Mouse (Mus musculus): ENCODE data around the gene Ttc33. TPM values are rescaled to one million over a fixed set of nuclear protein-coding genes. Genes with fewer than 3 reads are reported as not detected.
"Not testable (repeated sequence)": the region's sequence is repeated elsewhere in the genome, so short reads cannot be mapped to it uniquely, and the experiment has no call there.

Ttc33 gene
- total RNA-seq, 1 experiment from 2014 or later = 79.8 TPM

DNA sequence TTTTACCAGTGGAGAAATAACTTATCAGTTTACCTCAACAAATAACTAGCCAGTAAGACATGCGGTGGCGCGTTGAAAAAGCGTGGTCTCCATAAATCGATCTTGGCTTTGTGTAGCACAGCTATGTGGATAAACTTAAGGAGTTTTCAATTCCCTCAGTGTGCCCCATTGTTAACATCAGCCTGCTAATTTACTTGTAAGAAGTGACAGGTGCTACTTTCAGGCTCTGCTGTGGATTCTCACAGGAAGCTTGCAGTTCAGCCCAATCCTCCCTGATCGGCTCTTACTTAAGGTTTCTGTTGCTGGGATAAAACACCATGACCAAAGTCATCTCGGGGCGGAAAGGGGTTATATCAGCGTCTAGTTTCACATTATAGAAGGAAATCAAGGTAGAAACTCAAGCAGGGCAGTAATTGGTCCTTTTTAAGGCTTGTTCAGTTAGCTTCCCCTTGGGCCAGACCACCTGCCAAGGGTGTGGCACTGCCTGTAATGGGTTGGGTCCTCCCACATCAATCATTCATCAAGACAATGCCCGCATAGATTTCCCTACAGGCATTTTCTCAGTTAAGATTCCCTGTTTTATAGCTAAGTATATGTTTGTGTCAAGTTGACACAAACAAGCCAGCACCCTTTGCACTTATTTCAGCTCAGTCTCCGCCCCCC, 526 bp upstream of the Ttc33 start:
- no peak for DNase-seq

DNA sequence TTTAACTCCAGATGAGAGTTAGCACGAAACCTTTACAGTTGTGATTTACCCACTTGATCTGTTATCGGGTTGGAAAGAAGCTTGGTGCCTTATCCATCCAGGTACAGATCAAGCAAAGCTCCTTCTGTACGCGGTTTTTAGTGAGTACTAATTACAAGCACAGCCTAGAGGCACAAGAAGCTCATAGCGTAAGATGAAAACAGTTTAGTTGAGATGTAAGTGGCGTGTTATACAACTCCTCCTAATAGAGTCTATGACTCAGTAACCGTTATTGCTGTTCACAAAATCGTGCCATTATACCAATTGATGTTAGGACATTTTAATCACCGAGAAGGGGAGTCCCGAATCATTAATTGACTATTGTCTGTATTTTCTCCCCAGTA, 959 bp downstream of the Ttc33 start:
- DNase-seq = no peak

- no peak for DNase-seq
Observed at GRCm38 (mm10) chr15:5187116-5187515, 1.8 kb downstream of the Ttc33 start.

GRCm38 (mm10) chr15:5188029-5188428, 2.7 kb downstream of the Ttc33 start:
- DNase-seq = no peak

DNA sequence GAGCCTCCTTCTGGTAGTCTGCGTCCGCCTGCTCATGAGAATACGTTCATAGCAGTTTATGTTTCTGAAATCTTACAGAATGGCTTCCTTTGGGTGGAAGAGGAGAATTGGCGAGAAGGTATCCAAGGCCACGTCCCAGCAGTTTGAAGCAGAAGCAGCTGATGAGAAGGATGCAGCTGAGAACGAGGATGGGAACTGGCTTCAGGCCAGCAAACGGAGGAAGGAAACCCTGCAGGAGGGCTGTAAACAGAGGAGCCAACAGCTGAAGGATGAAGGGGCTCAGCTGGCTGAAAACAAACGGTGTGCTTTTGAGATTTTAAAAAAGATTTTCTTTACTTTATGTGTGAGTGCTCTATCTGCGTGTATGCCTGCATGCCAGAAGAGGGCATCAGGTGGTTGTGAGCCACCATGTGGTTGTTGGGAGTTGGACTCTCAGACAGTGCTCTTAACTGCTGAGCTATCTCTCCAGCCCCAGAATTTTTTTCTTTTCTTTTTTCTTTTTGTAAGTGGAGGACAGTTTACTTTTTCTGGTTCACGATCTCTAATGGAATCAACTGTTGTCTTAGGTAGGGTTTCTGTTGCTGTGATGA, 4.3 kb downstream of the Ttc33 start:
- DNase-seq = no peak

GRCm38 (mm10) chr15:5193833-5194232, 8.5 kb downstream of the Ttc33 start:
- DNase-seq = no peak

DNA sequence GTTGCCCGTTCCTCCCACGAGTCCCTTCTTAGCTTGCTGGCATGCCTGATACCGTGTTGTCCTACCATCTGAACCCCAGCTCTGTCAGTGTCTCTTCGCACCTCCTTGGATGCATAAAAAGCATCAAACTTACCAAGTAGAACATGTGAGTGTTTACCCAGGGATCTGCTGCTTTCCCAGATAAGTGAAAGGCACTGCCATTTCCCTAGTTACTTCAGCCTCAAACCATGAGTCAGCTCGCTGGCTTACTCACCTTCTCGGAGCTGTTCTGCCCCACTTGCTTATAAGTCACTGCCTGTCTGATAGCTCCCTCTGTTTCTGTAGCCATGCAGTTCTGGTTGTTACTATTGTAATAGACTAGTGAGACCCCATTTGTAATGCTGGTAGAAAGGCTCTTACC, 9.1 kb downstream of the Ttc33 start:
- peak; percentile 40 for DNase-seq

DNA sequence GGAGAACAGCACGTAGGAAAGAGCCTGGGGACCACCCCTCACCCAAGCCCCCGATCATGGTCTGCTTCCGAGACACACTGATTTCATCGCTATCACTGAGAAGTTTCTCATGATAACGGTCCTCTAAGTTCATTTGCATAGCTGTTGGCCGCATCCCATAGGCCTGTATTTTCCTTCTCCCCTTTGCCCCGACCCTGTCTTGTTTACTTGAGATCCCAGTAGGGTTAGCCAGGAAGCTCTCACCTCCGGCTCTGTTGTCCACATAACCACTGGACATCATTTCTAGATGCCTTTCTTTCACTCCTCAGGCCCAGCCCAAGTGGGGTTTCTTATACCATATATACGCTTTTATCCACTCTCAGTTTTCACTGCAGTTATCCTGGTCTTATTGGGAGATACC, 9.6 kb downstream of the Ttc33 start:
- DNase-seq = no peak

DNA sequence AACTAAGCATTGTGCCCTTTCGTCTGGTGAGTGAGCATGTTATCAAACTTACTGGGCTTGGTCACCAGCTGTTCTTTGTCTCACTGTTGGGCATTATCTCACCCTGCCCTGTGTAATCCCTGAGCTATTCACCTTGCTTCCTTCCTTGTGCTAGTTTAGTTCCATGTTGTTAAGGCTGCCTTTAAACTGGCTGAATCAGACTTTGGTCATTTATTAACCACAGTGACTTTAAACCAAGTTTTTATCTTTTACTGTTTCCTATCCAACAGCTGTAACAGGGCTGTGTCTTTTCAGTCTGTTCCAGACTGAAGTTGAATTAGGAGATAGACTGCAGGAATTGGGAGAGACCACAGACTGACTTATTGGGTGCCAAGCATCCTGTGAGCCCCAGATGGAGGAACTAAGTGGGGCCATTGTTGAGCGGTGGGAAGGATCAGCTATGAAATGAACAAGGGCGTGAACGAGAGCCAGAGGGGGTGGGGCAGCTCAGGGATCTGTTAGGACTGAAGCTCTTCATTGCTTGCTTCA, 10.7 kb downstream of the Ttc33 start:
- DNase-seq = no peak

- DNase-seq = no peak
Observed at GRCm38 (mm10) chr15:5196691-5197090, 11.4 kb downstream of the Ttc33 start.

DNA sequence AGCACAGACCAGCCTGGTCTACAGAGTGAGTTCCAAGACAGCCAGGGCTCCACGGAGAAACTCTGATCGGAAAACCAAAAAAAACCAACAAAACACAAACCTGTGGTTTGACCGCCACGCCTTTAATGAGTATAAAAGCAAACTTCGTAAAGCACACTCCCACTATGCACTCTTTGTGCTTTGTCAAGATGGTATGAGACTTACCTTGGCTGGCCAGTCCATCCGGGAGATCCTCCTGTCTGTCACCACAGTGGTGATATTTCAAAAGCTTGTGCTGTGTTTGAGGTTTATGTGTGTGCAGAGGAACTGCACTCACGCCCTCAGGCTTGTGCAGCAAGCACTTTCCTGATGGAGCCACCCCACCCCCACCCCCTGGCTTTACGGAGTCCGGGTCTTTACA, 19.9 kb downstream of the Ttc33 start:
- DNase-seq = no peak

GRCm38 (mm10) chr15:5209116-5209515, 23.8 kb downstream of the Ttc33 start:
- DNase-seq = no peak

DNA sequence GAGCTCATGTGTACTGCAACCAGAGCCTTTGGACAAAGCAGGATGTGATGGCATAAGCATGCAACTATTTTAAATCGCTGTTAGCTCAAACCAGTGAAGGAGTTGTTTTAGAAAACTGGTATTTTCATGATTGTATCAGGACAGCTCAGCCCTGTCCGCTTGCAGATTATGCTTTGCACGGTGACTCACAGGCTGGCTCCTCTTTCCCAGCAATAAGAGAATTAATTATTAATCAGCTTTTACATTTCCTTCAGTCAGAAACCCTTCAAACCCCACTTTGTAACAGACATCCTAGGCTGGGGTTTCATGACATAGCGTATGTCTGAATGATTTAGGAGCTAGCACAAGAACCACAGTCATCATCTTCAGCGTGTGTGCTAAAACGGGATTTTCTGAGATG, 35.2 kb downstream of the Ttc33 start:
- DNase-seq = no peak

- DNase-seq = not testable (repeated sequence)
Observed at GRCm38 (mm10) chr15:5230746-5231145, 45.4 kb downstream of the Ttc33 start.

DNA sequence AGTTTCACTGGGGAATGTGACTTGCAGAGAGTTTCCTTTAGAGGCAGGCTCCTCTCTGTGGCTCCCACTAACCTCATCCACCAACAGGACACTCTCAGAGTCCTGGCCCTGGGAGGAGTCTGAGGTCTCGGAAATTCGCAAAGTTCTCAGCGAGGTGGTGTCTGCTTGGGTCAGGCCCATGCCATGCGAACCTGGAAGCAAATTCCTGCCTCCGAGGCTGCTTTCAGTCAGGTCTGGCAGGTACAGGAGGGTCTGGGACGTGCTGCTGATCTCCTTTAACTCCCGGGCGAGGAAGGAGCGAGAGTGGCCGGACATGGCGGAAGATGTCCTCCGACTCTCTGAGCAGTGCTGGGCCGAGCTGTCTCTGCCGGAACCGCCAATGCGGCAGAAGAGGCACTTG, 49.3 kb downstream of the Ttc33 start:
- DNase-seq = no peak

GRCm38 (mm10) chr15:5235527-5235926, 50.2 kb downstream of the Ttc33 start:
- peak; percentile 45 for DNase-seq

DNA sequence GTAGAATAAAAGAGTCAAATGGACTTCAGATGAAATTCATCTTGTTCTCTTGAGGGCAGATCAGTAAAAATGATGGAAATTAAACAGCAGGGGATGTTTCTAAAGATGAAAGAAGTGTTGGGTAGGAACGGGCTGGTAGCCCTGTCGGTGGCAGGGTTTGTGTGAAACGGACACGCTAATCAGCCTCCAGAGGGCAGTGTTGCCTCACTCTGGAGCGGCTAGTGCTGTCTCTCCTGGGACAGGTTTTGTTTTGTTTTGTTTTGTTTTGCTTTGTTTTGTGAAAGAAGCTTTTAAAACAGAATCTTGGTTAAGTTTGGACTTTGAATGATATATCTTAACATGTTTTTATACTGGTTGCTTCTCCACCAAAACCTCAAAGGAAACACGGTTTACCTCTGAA, 51.2 kb downstream of the Ttc33 start:
- DNase-seq = peak; percentile 82

- DNase-seq = no peak
Observed at GRCm38 (mm10) chr15:5237012-5237660, 51.8 kb downstream of the Ttc33 start.

- DNase-seq = no peak
Observed at GRCm38 (mm10) chr15:5238073-5238472, 52.7 kb downstream of the Ttc33 start.

DNA sequence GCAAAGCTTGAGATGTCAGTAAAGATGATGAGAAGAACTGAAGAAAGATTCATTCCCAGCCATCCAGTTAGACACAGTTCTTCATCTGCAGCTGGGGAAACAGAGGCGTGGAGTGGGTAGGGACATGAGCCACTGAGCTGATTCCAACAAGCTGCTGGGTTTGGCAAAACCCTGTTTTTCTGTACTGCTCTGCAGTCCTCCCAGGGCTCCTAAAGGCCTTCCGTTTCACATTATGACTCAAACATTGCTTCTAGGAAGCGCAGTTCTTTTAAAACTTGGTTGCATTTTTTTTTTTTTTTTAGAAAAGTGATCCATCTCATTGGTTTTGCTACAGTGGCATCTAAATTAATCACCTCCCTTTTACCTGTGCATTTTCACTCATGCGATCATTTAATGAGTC, 53.2 kb downstream of the Ttc33 start:
- DNase-seq = no peak

DNA sequence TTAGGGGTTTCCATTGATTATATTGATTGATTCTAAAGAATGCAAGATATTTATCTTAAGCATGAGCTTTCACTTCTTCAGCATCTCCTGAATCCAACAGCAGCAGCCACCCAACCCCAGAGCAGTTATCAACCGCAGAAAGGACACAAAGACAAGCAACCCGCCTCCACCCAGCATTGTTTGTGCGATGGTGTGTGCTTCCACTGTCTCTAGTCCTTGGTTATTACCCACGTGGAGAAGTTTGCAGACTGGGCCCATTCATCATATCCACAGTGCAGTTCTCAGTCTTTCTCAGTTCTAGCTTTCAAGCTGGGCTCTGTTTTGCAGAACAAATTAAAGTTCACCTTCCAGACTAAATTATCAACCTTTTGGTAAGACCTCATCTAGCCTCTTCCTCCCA, 54.0 kb downstream of the Ttc33 start:
- no peak for DNase-seq

GRCm38 (mm10) chr15:5239901-5240300, 54.6 kb downstream of the Ttc33 start:
- DNase-seq = no peak

DNA sequence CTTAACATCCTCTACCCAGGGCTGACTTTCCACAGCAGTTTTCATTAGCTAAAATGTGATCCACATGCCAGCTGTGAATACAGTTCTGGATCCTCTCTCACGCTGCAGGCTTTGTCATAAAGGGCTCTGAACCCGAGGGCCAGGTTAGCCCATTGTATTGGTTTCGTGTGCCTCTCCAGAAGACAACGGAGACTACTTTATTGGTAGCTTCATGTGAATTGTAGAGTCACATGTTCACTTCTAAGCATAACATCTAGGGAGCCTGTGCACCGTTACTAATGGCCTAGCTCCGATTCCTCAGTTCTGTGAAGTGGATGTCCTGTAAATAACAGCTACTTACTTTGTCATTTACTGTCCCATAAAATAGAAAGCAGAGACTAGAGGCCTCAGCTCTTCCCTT, 55.0 kb downstream of the Ttc33 start:
- no peak for DNase-seq
